Mouse (Mus musculus) heart, embryonic 11.5 days (tissue): Measurements from ENCODE around the gene Olfr315. TPM values are rescaled to one million over a fixed set of nuclear protein-coding genes. Genes with fewer than 3 reads are reported as not detected.
"Not testable (repeated sequence)": the region's sequence is repeated elsewhere in the genome, so short reads cannot be mapped to it uniquely, and the experiment has no call there.

Source experiments
- ATAC-seq: fragments of 200-750 bp; cut with Nextera tagmentation; replicated peaks from 2 replicates; pipeline ENCODE4 v1.8.0; 2017; ENCODE audit warnings: moderate library complexity; ENCODE audit not compliant: insufficient number of reproducible peaks, low FRiP score, low TSS enrichment
- H3K27ac ChIP-seq: fragments of 300-500 bp; sonication (generic); 2 replicates; pipeline ENCODE4 v1.5.1; 2014; ENCODE audit warnings: mild to moderate bottlenecking, low read depth, low read length
- H3K27me3 ChIP-seq: fragments of 300-500 bp; sonication (generic); 2 replicates; pipeline ENCODE4 v1.6.1; 2014; ENCODE audit warnings: mild to moderate bottlenecking, low read length, mixed read lengths; ENCODE audit not compliant: control insufficient read depth, insufficient read depth
- H3K36me3 ChIP-seq: fragments of 300-500 bp; sonication (generic); 2 replicates; pipeline ENCODE4 v1.6.1; 2014; ENCODE audit warnings: mild to moderate bottlenecking, low read length, moderate library complexity, mixed read lengths; ENCODE audit not compliant: control insufficient read depth, insufficient read depth
- H3K4me1 ChIP-seq: fragments of 300-500 bp; sonication (generic); 2 replicates; pipeline ENCODE4 v1.6.1; 2014; ENCODE audit warnings: low read length; ENCODE audit not compliant: control insufficient read depth, insufficient read depth
- H3K4me2 ChIP-seq: fragments of 300-500 bp; sonication (generic); 2 replicates; pipeline ENCODE4 v1.6.1; 2014; ENCODE audit warnings: mild to moderate bottlenecking, moderate library complexity
- H3K4me3 ChIP-seq: fragments of 300-500 bp; sonication (generic); 2 replicates; pipeline ENCODE4 v1.5.1; 2014; ENCODE audit warnings: low read depth, low read length
- H3K9ac ChIP-seq: fragments of 300-500 bp; sonication (generic); 2 replicates; pipeline ENCODE4 v1.6.1; 2014; ENCODE audit warnings: mild to moderate bottlenecking, low read depth, low read length, moderate library complexity
- H3K9me3 ChIP-seq: fragments of 300-500 bp; sonication (generic); replicated peaks from 2 replicates; pipeline ENCODE4 v1.6.1; 2016; ENCODE audit warnings: low read length; ENCODE audit not compliant: control insufficient read depth
- WGBS: fragments of 180-500 bp; shearing (Covaris S2); extraction: QIAGEN DNeasy Blood & Tissue Kit; methylation state at CpG from one replicate; pipeline ENCODE4 v1.1.7; 2014; ENCODE audit not compliant: insufficient replicate concordance; 5-methylcytosine and 5-hydroxymethylcytosine counted together
- polyA plus RNA-seq: library from polyadenylated mRNA; unstranded; fragments of >200 nt; fragmentation: Nextera tagmentation; extraction: Ambion mirVana; gene quantifications from 2 replicates; pipeline ENCODE4 v1.2.1, GENCODE M21; 2014

Gene Olfr315
- polyA plus RNA-seq, 1 experiment from 2014 or later: not detected

DNA sequence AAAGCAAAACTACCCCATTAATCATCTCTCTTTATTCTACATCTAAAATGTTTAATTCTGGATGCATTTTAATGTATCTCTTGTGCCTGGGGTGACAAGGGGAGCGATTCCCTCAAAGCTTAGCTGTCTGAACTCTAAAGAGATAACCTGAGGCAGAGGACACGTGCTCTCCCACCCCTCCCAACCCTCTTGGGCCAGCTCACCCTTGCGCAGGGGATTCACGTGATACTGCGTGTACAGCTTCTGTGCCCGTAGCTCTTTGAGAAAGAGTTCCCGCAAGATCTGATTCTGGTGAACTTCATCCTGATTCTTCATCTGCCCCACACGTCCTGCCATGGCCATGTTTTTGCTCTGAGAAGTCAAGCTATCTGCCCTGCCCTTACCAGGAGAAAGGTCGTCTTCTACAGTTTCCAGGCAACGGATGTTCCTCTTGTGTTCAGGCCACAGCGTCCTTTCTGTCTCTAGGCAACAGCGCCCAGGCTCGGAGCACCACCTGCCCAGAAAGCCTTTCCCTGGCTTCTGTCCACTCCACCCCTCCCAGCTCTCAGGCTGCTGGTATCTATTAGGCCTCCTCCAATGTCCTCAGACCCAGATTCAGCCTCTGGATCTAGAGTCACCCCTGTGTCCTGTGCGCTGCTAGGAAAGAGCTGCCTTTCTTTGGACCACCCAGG lies 28.7 kb downstream of the Olfr315 start, which contains the start of gene Fam183b:
TSS of gene Fam183b (minus strand) at position 403 of the 671 bp plus-strand sequence.
- Histone ChIP-seq H3K4me2 (peak within 1 kb of the TSS; percentile 40; the same call in 1 of the 2 replicates), H3K9ac (no peak within 1 kb of the TSS), H3K36me3 (no peaks in the 10 kb centered on the region), H3K9me3 (no peaks in the 10 kb centered on the region), H3K27ac (no peak within 1 kb of the TSS), H3K27me3 (no peaks in the 10 kb centered on the region), H3K4me3 (no peak within 1 kb of the TSS), H3K4me1 (peaks cover 4% of the 10 kb centered on the region; the same call in 1 of the 2 replicates)
- WGBS: 43% methylated on average over 14 of the region's 14 CpGs
- no peak for ATAC-seq

DNA sequence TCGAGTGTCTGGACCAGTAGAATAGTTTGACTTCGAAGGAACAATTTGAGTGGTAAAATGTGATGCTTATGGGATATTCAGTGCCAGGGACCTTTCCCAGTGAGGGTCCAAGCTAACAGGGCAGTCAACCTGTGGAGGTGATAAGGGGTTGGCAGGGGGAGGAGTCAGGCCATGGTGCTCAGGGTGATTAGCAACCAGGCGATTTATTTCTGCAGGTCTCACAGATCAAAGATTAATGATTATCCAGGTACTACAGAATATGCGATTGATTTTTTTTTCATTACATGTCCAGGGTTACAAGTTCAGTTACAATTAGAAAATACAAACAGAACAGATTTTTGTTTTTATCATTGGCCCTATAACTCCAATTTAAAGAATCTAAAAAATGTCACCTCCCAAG lies 30.9 kb downstream of the Olfr315 start:
- no peaks in the 10 kb centered on the region for H3K27me3 ChIP-seq

GRCm38 (mm10) chr11:58804393-58804792 lies 31.4 kb downstream of the Olfr315 start:
- ATAC-seq: no peak
- Histone ChIP-seq H3K4me2 (no peak overlapping the region), H3K4me1 (peaks cover 4% of the 10 kb centered on the region; the same call in 1 of the 2 replicates), H3K27me3 (no peaks in the 10 kb centered on the region), H3K9ac (no peak overlapping the region), H3K9me3 (no peaks in the 10 kb centered on the region), H3K4me3 (no peak overlapping the region), H3K27ac (no peak overlapping the region), H3K36me3 (no peaks in the 10 kb centered on the region)
- WGBS: 48% methylated on average over 2 of the region's 2 CpGs

More for the DNA sequence above, 30.9 kb downstream of the Olfr315 start:
- Histone ChIP-seq H3K36me3 (no peaks in the 10 kb centered on the region), H3K4me3 (no peak overlapping the region), H3K27ac (no peak overlapping the region), H3K4me1 (peaks cover 4% of the 10 kb centered on the region; the same call in 1 of the 2 replicates), H3K9ac (no peak overlapping the region), H3K9me3 (no peaks in the 10 kb centered on the region), H3K4me2 (no peak overlapping the region)
- no peak for ATAC-seq
- 64% methylated on average over 4 of the region's 4 CpGs for WGBS

DNA sequence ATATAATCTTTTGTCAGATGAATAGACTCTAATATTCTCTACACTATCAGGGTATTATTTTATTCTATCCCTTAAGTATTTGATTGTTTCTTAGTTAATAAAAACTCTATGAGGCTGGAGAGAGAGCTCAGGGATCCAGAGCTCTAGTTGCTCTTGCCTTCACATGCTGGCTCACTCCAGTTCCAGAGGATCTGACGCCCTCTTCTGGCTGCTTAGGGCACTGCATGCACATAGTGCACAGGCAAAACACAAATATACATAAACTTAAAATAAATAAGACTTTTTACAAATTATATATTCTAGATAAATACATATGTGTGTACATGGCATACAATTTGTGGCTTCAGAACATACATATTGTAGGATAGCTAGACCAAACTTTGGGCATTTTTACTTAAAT lies 39.0 kb downstream of the Olfr315 start:
- WGBS: 9% methylated on average over 1 of the region's 1 CpGs
- ATAC-seq: no peak
- Histone ChIP-seq H3K27me3 (no peaks in the 10 kb centered on the region), H3K4me3 (no peak overlapping the region), H3K27ac (no peak overlapping the region), H3K9me3 (no peaks in the 10 kb centered on the region), H3K4me1 (no peaks in the 10 kb centered on the region), H3K36me3 (no peaks in the 10 kb centered on the region), H3K9ac (no peak overlapping the region), H3K4me2 (no peak overlapping the region)

GRCm38 (mm10) chr11:58814700-58815099 lies 41.7 kb downstream of the Olfr315 start, which contains the start of gene Olfr313:
Gene Olfr313, plus strand, starts transcription at chr11:58815000.
- WGBS: 35% methylated on average over 1 of the region's 1 CpGs

GRCm38 (mm10) chr11:58815676-58816075 lies 42.7 kb downstream of the Olfr315 start:
- Histone ChIP-seq H3K4me3 (no peak overlapping the region), H3K36me3 (no peaks in the 10 kb centered on the region), H3K27ac (no peak overlapping the region), H3K9me3 (no peaks in the 10 kb centered on the region), H3K4me2 (no peak overlapping the region), H3K4me1 (no peaks in the 10 kb centered on the region), H3K9ac (no peak overlapping the region), H3K27me3 (no peaks in the 10 kb centered on the region)
- ATAC-seq: no peak
- 65% methylated on average over 1 of the region's 1 CpGs for WGBS

More at GRCm38 (mm10) chr11:58814700-58815099, 41.7 kb downstream of the Olfr315 start, which contains the start of gene Olfr313:
- H3K27ac ChIP-seq, H3K36me3 ChIP-seq, H3K27me3 ChIP-seq, ATAC-seq, H3K4me2 ChIP-seq, H3K4me1 ChIP-seq, H3K4me3 ChIP-seq, H3K9me3 ChIP-seq, H3K9ac ChIP-seq: not testable (repeated sequence)

- H3K4me1 ChIP-seq, H3K9me3 ChIP-seq, H3K27me3 ChIP-seq, H3K27ac ChIP-seq, H3K4me2 ChIP-seq, ATAC-seq, H3K9ac ChIP-seq, H3K4me3 ChIP-seq, H3K36me3 ChIP-seq: not testable (repeated sequence)
Measured at GRCm38 (mm10) chr11:58828937-58829336, 55.9 kb downstream of the Olfr315 start, which contains the start of gene Olfr312. Gene Olfr312, plus strand, starts transcription at chr11:58829237.

- no peaks in the 10 kb centered on the region for H3K9me3 ChIP-seq
- no peak overlapping the region for H3K4me2 ChIP-seq
- H3K4me3 ChIP-seq: no peak overlapping the region
- H3K36me3 ChIP-seq: no peaks in the 10 kb centered on the region
- 69% methylated on average over 3 of the region's 3 CpGs for WGBS
- H3K4me1 ChIP-seq: no peaks in the 10 kb centered on the region
- ATAC-seq: no peak
- no peak overlapping the region for H3K9ac ChIP-seq
- no peak overlapping the region for H3K27ac ChIP-seq
- H3K27me3 ChIP-seq: no peaks in the 10 kb centered on the region
Measured at GRCm38 (mm10) chr11:58829764-58830163, 56.8 kb downstream of the Olfr315 start.
